Comparison of ENCODE assay signal across 10 mouse cellular contexts in genomic region chr2:39097993-39098392, GRCm38 (mm10). TPM values are rescaled to one million over a fixed set of nuclear protein-coding genes. Genes with fewer than 3 reads are reported as not detected.
A peak's percentile ranks its signal among the peaks of the same experiment; 100 is the strongest.
DNase-seq lines count a peak whose midpoint lies in the region; ATAC-seq and TF ChIP-seq lines count a peak whose summit lies in the region.
"Had no signal": no experiment of that assay in that cellular context is flagged by ENCODE, and none has a peak within 500 bp of the region (broad histone marks: within the 10 kb centered on the region; RNA-seq: fewer than 3 reads in every experiment).

No protein-coding gene starts in this region.

- ATAC-seq in forebrain, postnatal 0 days: no peak
- ATAC-seq in forebrain, embryonic 16.5 days: no peak
- ATAC-seq in midbrain, postnatal 0 days (ENCODE audit: low FRiP score): no peak
- no peak for ATAC-seq in midbrain, embryonic 15.5 days (replicated peaks)
- no peak for ATAC-seq in megakaryocyte, adult 5-6 weeks (ENCODE audit: poor library complexity, severe bottlenecking)

- H3K4me1 ChIP-seq in forebrain, postnatal 0 days (ENCODE audit: insufficient read depth): no peaks in the 10 kb centered on the region
- H3K4me1 ChIP-seq in forebrain, embryonic 16.5 days (replicated peaks; ENCODE audit: control insufficient read depth, insufficient read depth, low read length): no peaks in the 10 kb centered on the region
- no peaks in the 10 kb centered on the region for H3K4me1 ChIP-seq in midbrain, postnatal 0 days (ENCODE audit: insufficient read depth, low read length)
- no peaks in the 10 kb centered on the region for H3K4me1 ChIP-seq in midbrain, embryonic 15.5 days
- H3K4me1 ChIP-seq: kidney, embryonic 15.5 days had no signal

- TF ChIP-seq CTCF in forebrain, postnatal 0 days (IDR thresholded peaks at IDR 0.05; ENCODE audit: low read depth): 0 out of 2 replicates have a peak, but pooled peaks have one; percentile 27
- TF ChIP-seq CTCF in midbrain, postnatal 0 days (IDR thresholded peaks at IDR 0.05): peak; percentile 35

- H3K27ac ChIP-seq in forebrain, postnatal 0 days (ENCODE audit: low read depth, low read length): no peak overlapping the region
- no peak overlapping the region for H3K27ac ChIP-seq in forebrain, embryonic 16.5 days (ENCODE audit: low read length)
- no peak overlapping the region for H3K27ac ChIP-seq in midbrain, postnatal 0 days (ENCODE audit: low read depth, low read length)
- no peak overlapping the region for H3K27ac ChIP-seq in midbrain, embryonic 15.5 days
- H3K27ac ChIP-seq: kidney, embryonic 15.5 days had no signal

- H3K36me3 ChIP-seq in forebrain, postnatal 0 days (ENCODE audit: insufficient read depth): peaks cover 36% of the 10 kb centered on the region
- H3K36me3 ChIP-seq in forebrain, embryonic 16.5 days (ENCODE audit: control insufficient read depth, insufficient read depth): peaks cover 13% of the 10 kb centered on the region
- peaks cover 18% of the 10 kb centered on the region; the same call in 1 of the 2 replicates for H3K36me3 ChIP-seq in midbrain, postnatal 0 days (ENCODE audit: insufficient read depth, low read length)
- H3K36me3 ChIP-seq in midbrain, embryonic 15.5 days (replicated peaks): peaks cover 28% of the 10 kb centered on the region

- H3K27me3 ChIP-seq in forebrain, postnatal 0 days (ENCODE audit: insufficient read depth, low read length): no peaks in the 10 kb centered on the region
- no peaks in the 10 kb centered on the region for H3K27me3 ChIP-seq in forebrain, embryonic 16.5 days (replicated peaks; ENCODE audit: control insufficient read depth, insufficient read depth, low read length)
- no peaks in the 10 kb centered on the region for H3K27me3 ChIP-seq in midbrain, postnatal 0 days (ENCODE audit: insufficient read depth, low read length)
- no peaks in the 10 kb centered on the region for H3K27me3 ChIP-seq in midbrain, embryonic 15.5 days (replicated peaks)
- H3K27me3 ChIP-seq: kidney, embryonic 15.5 days had no signal

- H3K4me3 ChIP-seq in forebrain, postnatal 0 days (ENCODE audit: low read depth, low read length): no peak overlapping the region
- H3K4me3 ChIP-seq in forebrain, embryonic 16.5 days (replicated peaks; ENCODE audit: low read length): no peak overlapping the region
- H3K4me3 ChIP-seq in midbrain, postnatal 0 days (ENCODE audit: low read depth, low read length): no peak overlapping the region
- H3K4me3 ChIP-seq in midbrain, embryonic 15.5 days: no peak overlapping the region
- H3K4me3 ChIP-seq: kidney, embryonic 15.5 days had no signal

- H3K9ac ChIP-seq in forebrain, postnatal 0 days: no peak overlapping the region
- H3K9ac ChIP-seq in forebrain, embryonic 16.5 days (replicated peaks; ENCODE audit: low read depth, low read length): no peak overlapping the region
- no peak overlapping the region for H3K9ac ChIP-seq in midbrain, postnatal 0 days (replicated peaks; ENCODE audit: low read length, poor library complexity, severe bottlenecking)
- no peak overlapping the region for H3K9ac ChIP-seq in midbrain, embryonic 15.5 days
- H3K9ac ChIP-seq: kidney, embryonic 15.5 days had no signal

- DNase-seq in forebrain, postnatal 0 days: no peak
- no peak for DNase-seq in midbrain, postnatal 0 days (ENCODE audit: low spot score)
- peak; percentile 1 for DNase-seq in forelimb bud, embryonic 11.5 days (ENCODE audit: low read depth, low spot score)
- no peak for DNase-seq in ovary, postnatal 14 days (ENCODE audit: low spot score)
- DNase-seq in gastrocnemius, postnatal 10 days: no peak
- DNase-seq: heart, adult 18-20 months had no signal

- H3K4me2 ChIP-seq in forebrain, postnatal 0 days (ENCODE audit: low read depth): no peak overlapping the region
- H3K4me2 ChIP-seq in forebrain, embryonic 16.5 days (ENCODE audit: low read length): no peak overlapping the region
- H3K4me2 ChIP-seq in midbrain, postnatal 0 days (ENCODE audit: low read depth, low read length, poor library complexity, severe bottlenecking): no peak overlapping the region
- H3K4me2 ChIP-seq in midbrain, embryonic 15.5 days: no peak overlapping the region
- H3K4me2 ChIP-seq: kidney, embryonic 15.5 days had no signal

- no peaks in the 10 kb centered on the region for H3K9me3 ChIP-seq in forebrain, postnatal 0 days (ENCODE audit: low read length)
- H3K9me3 ChIP-seq in forebrain, embryonic 16.5 days (ENCODE audit: control insufficient read depth, low read length): no peaks in the 10 kb centered on the region
- H3K9me3 ChIP-seq in midbrain, postnatal 0 days (ENCODE audit: low read length): no peaks in the 10 kb centered on the region
- no peaks in the 10 kb centered on the region for H3K9me3 ChIP-seq in midbrain, embryonic 15.5 days
- H3K9me3 ChIP-seq: kidney, embryonic 15.5 days had no signal

RNA-seq across cellular contexts. Expression of gene Golga1, which starts 32.7 kb away (rescaled TPM):
- total RNA-seq in forebrain, postnatal 0 days (2014; rRNA removed): 28.3 and 36.2 TPM in 2 replicates
- 19.6 and 23.9 TPM in 2 replicates for polyA plus RNA-seq in forebrain, postnatal 0 days (2015; fragmentation: Nextera tagmentation; extraction: Ambion mirVana)
- 40.7 and 43.1 TPM in 2 replicates for polyA plus RNA-seq in forebrain, embryonic 16.5 days (2015; fragmentation: Nextera tagmentation; extraction: Ambion mirVana)
- total RNA-seq in midbrain, postnatal 0 days (2014; rRNA removed): 22.2 and 33.4 TPM in 2 replicates
- polyA plus RNA-seq in midbrain, postnatal 0 days (2015; fragmentation: Nextera tagmentation; extraction: Ambion mirVana): 27.2 and 27.5 TPM in 2 replicates
- 34.5 and 38.2 TPM in 2 replicates for polyA plus RNA-seq in midbrain, embryonic 15.5 days (2015; fragmentation: Nextera tagmentation; extraction: Ambion mirVana)
- total RNA-seq in gastrocnemius, postnatal 10 days (2021): 10 to 100 TPM; 11.7 to 16.0 TPM
- total RNA-seq in megakaryocyte, adult 5-6 weeks (2015): 10.4 and 11.8 TPM in 2 replicates
- 22.1 and 24.6 TPM in 2 replicates for total RNA-seq in megakaryocyte, adult 5-6 weeks (2017)
